Mouse (Mus musculus): Measurements from ENCODE around the gene Gstm4.

- TF ChIP-seq CTCF (IDR thresholded peaks at IDR 0.05; ENCODE audit: low read depth) = no peak
- TF ChIP-seq EP300 (IDR thresholded peaks at IDR 0.05; ENCODE audit: low read depth) = no peak
Measured at GRCm38 (mm10) chr3:108010286-108010685, 34.4 kb downstream of the Gstm4 start.

All from liver, postnatal 0 days (tissue).